Comparison of ENCODE assay signal across 26 mouse cellular contexts in the genomic region with DNA sequence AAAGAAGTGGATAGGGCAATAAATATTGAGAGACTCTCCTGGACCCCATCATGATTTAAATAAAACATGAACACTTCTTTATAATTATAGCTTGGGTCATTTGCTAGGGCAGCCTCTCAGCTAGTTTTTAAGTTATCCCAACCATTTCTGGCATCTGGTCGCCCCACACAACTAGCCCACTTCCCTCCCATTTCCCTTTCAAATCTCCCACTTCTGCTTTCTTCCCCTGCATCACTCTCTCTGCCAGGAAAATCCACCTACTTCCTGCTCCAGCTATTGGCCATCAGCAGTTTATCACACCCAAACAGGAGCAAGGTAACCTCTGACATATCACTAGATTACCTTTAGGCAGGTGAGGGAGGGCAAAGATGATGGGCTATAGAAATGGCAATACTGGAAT.
"Had no signal": no experiment of that assay in that cellular context is flagged by ENCODE, and none has a peak within 500 bp of the region (broad histone marks: within the 10 kb centered on the region; RNA-seq: fewer than 3 reads in every experiment).

No protein-coding gene starts in this region.

- H3K36me3 ChIP-seq: heart, embryonic 10.5 days; heart, embryonic 12.5 days; hindbrain, embryonic 10.5 days; hindbrain, embryonic 12.5 days; intestine, embryonic 15.5 days; kidney, embryonic 15.5 days; limb, embryonic 13.5 days; limb, embryonic 15.5 days; liver, embryonic 12.5 days had no signal

- DNase-seq: gastrocnemius, postnatal 25 days; heart, adult 18-20 months; heart, postnatal 10 days; heart, postnatal 36 days; kidney, adult 18-20 months; kidney, adult 9 months; kidney, postnatal 14 days; kidney, postnatal 36 days; layer of hippocampus, adult 9-11 months; layer of hippocampus, postnatal 36 days; left cerebral cortex, postnatal 4 days had no signal

- ATAC-seq: hindbrain, embryonic 16.5 days; inflammation-experienced regulatory T-cells, adult 6 months; intestine, embryonic 15.5 days; intestine, postnatal 0 days; liver, embryonic 12.5 days had no signal

- H3K9ac ChIP-seq: heart, embryonic 12.5 days; hindbrain, embryonic 12.5 days; hindbrain, embryonic 14.5 days; intestine, embryonic 15.5 days; kidney, embryonic 15.5 days; limb, embryonic 13.5 days; limb, embryonic 15.5 days; liver, embryonic 12.5 days; liver, embryonic 14.5 days had no signal

- H3K27me3 ChIP-seq: heart, embryonic 12.5 days; hindbrain, embryonic 12.5 days; intestine, embryonic 15.5 days; kidney, embryonic 15.5 days; limb, embryonic 13.5 days; limb, embryonic 15.5 days; liver, embryonic 12.5 days had no signal

- H3K9me3 ChIP-seq: heart, embryonic 10.5 days; heart, embryonic 12.5 days; hindbrain, embryonic 10.5 days; hindbrain, embryonic 12.5 days; intestine, embryonic 15.5 days; kidney, embryonic 15.5 days; limb, embryonic 13.5 days; limb, embryonic 15.5 days; liver, embryonic 12.5 days had no signal

- H3K4me1 ChIP-seq: heart, embryonic 10.5 days; heart, embryonic 12.5 days; hindbrain, embryonic 10.5 days; hindbrain, embryonic 12.5 days; intestine, embryonic 15.5 days; kidney, embryonic 15.5 days; limb, embryonic 13.5 days; limb, embryonic 15.5 days; liver, embryonic 12.5 days had no signal

- H3K4me2 ChIP-seq: heart, embryonic 12.5 days; hindbrain, embryonic 12.5 days; hindbrain, embryonic 14.5 days; intestine, embryonic 15.5 days; kidney, embryonic 15.5 days; limb, embryonic 13.5 days; limb, embryonic 15.5 days; liver, embryonic 12.5 days had no signal

- H3K4me3 ChIP-seq: heart, embryonic 10.5 days; heart, embryonic 12.5 days; hindbrain, embryonic 10.5 days; hindbrain, embryonic 12.5 days; intestine, embryonic 15.5 days; kidney, embryonic 15.5 days; limb, embryonic 13.5 days; limb, embryonic 15.5 days; liver, embryonic 12.5 days had no signal

- H3K27ac ChIP-seq: heart, embryonic 10.5 days; hindbrain, embryonic 10.5 days; hindbrain, embryonic 12.5 days; hindbrain, embryonic 14.5 days; intestine, embryonic 15.5 days; kidney, embryonic 15.5 days; kidney, postnatal 0 days; limb, embryonic 13.5 days; limb, embryonic 15.5 days; liver, embryonic 12.5 days; liver, embryonic 14.5 days had no signal
